Mouse (Mus musculus): ENCODE results near the gene Pak7. TPM values are rescaled to one million over a fixed set of nuclear protein-coding genes. Genes with fewer than 3 reads are reported as not detected.
"Not testable (repeated sequence)": the region's sequence is repeated elsewhere in the genome, so short reads cannot be mapped to it uniquely, and the experiment has no call there.

Pak7 gene
- polyA plus RNA-seq, 1 experiment from 2014 or later = 32.8 TPM

- H3K27ac ChIP-seq (ENCODE audit: low read depth, low read length) = no peak overlapping the region
- H3K36me3 ChIP-seq (ENCODE audit: control insufficient read depth, insufficient read depth, low read length) = no peaks in the 10 kb centered on the region
- H3K27me3 ChIP-seq (ENCODE audit: control insufficient read depth, insufficient read depth, low read length) = no peaks in the 10 kb centered on the region
- no peaks in the 10 kb centered on the region for H3K9me3 ChIP-seq (ENCODE audit: control insufficient read depth, low read length)
- H3K9ac ChIP-seq (replicated peaks; ENCODE audit: low read depth, low read length) = no peak overlapping the region
- no peak overlapping the region for H3K4me2 ChIP-seq (ENCODE audit: low read depth, low read length)
- WGBS = 69% methylated on average over 8 of the region's 8 CpGs
- H3K4me3 ChIP-seq (ENCODE audit: low read depth, low read length) = no peak overlapping the region
- no peaks in the 10 kb centered on the region for H3K4me1 ChIP-seq (ENCODE audit: control insufficient read depth, insufficient read depth, low read length)
- ATAC-seq (ENCODE audit: low read depth) = no peak
Measured at GRCm38 (mm10) chr2:136349671-136350275, 38.0 kb downstream of the Pak7 start.

GRCm38 (mm10) chr2:136344240-136344780 lies 43.5 kb downstream of the Pak7 start:
- not testable (repeated sequence) for H3K27me3 ChIP-seq (ENCODE audit: control insufficient read depth, insufficient read depth, low read length); ATAC-seq (ENCODE audit: low read depth); H3K36me3 ChIP-seq (ENCODE audit: control insufficient read depth, insufficient read depth, low read length); H3K9me3 ChIP-seq (ENCODE audit: control insufficient read depth, low read length); H3K4me3 ChIP-seq (ENCODE audit: low read depth, low read length); H3K27ac ChIP-seq (ENCODE audit: low read depth, low read length); H3K4me1 ChIP-seq (ENCODE audit: control insufficient read depth, insufficient read depth, low read length); H3K9ac ChIP-seq (replicated peaks; ENCODE audit: low read depth, low read length); H3K4me2 ChIP-seq (ENCODE audit: low read depth, low read length)
- 89% methylated on average over 4 of the region's 4 CpGs for WGBS

- Histone ChIP-seq H3K27me3 (ENCODE audit: control insufficient read depth, insufficient read depth, low read length) (no peaks in the 10 kb centered on the region), H3K27ac (ENCODE audit: low read depth, low read length) (no peak overlapping the region), H3K4me1 (ENCODE audit: control insufficient read depth, insufficient read depth, low read length) (no peaks in the 10 kb centered on the region), H3K9me3 (ENCODE audit: control insufficient read depth, low read length) (no peaks in the 10 kb centered on the region), H3K9ac (replicated peaks; ENCODE audit: low read depth, low read length) (no peak overlapping the region), H3K4me3 (ENCODE audit: low read depth, low read length) (no peak overlapping the region), H3K36me3 (ENCODE audit: control insufficient read depth, insufficient read depth, low read length) (no peaks in the 10 kb centered on the region), H3K4me2 (ENCODE audit: low read depth, low read length) (no peak overlapping the region)
- WGBS = 86% methylated on average over 1 of the region's 1 CpGs
- ATAC-seq (ENCODE audit: low read depth) = no peak
Measured at GRCm38 (mm10) chr2:136329974-136330373, 57.8 kb downstream of the Pak7 start.

- Histone ChIP-seq H3K9me3 (ENCODE audit: control insufficient read depth, low read length) (no peaks in the 10 kb centered on the region), H3K4me2 (ENCODE audit: low read depth, low read length) (no peak overlapping the region), H3K27ac (ENCODE audit: low read depth, low read length) (no peak overlapping the region), H3K9ac (replicated peaks; ENCODE audit: low read depth, low read length) (no peak overlapping the region), H3K4me1 (ENCODE audit: control insufficient read depth, insufficient read depth, low read length) (no peaks in the 10 kb centered on the region), H3K4me3 (ENCODE audit: low read depth, low read length) (no peak overlapping the region), H3K36me3 (ENCODE audit: control insufficient read depth, insufficient read depth, low read length) (no peaks in the 10 kb centered on the region), H3K27me3 (ENCODE audit: control insufficient read depth, insufficient read depth, low read length) (no peaks in the 10 kb centered on the region)
- ATAC-seq (ENCODE audit: low read depth) = no peak
- 70% methylated on average over 4 of the region's 4 CpGs for WGBS
Measured at GRCm38 (mm10) chr2:136325646-136326045, 62.1 kb downstream of the Pak7 start.

- Histone ChIP-seq H3K4me3 (ENCODE audit: low read depth, low read length) (no peak overlapping the region), H3K27ac (ENCODE audit: low read depth, low read length) (no peak overlapping the region), H3K36me3 (ENCODE audit: control insufficient read depth, insufficient read depth, low read length) (no peaks in the 10 kb centered on the region), H3K4me1 (ENCODE audit: control insufficient read depth, insufficient read depth, low read length) (no peaks in the 10 kb centered on the region), H3K9ac (replicated peaks; ENCODE audit: low read depth, low read length) (no peak overlapping the region), H3K9me3 (ENCODE audit: control insufficient read depth, low read length) (no peaks in the 10 kb centered on the region), H3K27me3 (ENCODE audit: control insufficient read depth, insufficient read depth, low read length) (no peaks in the 10 kb centered on the region), H3K4me2 (ENCODE audit: low read depth, low read length) (no peak overlapping the region)
- 34% methylated on average over 3 of the region's 3 CpGs for WGBS
- peak; percentile 76; the same call in 1 of the 2 replicates for ATAC-seq (ENCODE audit: low read depth)
Measured at GRCm38 (mm10) chr2:136309313-136309712, 78.5 kb downstream of the Pak7 start.

- H3K27ac ChIP-seq (ENCODE audit: low read depth, low read length) = 0 out of 2 replicates have a peak overlapping the region, but pooled peaks have one; percentile 28
Measured at GRCm38 (mm10) chr2:136308743-136309142, 79.0 kb downstream of the Pak7 start.

GRCm38 (mm10) chr2:136302201-136302600 lies 85.6 kb downstream of the Pak7 start:
- Histone ChIP-seq H3K9me3 (ENCODE audit: control insufficient read depth, low read length) (no peaks in the 10 kb centered on the region), H3K4me2 (ENCODE audit: low read depth, low read length) (no peak overlapping the region), H3K36me3 (ENCODE audit: control insufficient read depth, insufficient read depth, low read length) (no peaks in the 10 kb centered on the region), H3K27me3 (ENCODE audit: control insufficient read depth, insufficient read depth, low read length) (no peaks in the 10 kb centered on the region), H3K9ac (replicated peaks; ENCODE audit: low read depth, low read length) (no peak overlapping the region), H3K4me3 (ENCODE audit: low read depth, low read length) (no peak overlapping the region), H3K27ac (ENCODE audit: low read depth, low read length) (no peak overlapping the region), H3K4me1 (ENCODE audit: control insufficient read depth, insufficient read depth, low read length) (no peaks in the 10 kb centered on the region)
- 85% methylated on average over 2 of the region's 2 CpGs for WGBS
- no peak for ATAC-seq (ENCODE audit: low read depth)

More at GRCm38 (mm10) chr2:136308743-136309142, 79.0 kb downstream of the Pak7 start:
- no peaks in the 10 kb centered on the region for H3K4me1 ChIP-seq (ENCODE audit: control insufficient read depth, insufficient read depth, low read length)
- peak; percentile 62; the same call in 1 of the 2 replicates for ATAC-seq (ENCODE audit: low read depth)
- H3K9me3 ChIP-seq (ENCODE audit: control insufficient read depth, low read length) = no peaks in the 10 kb centered on the region
- no peaks in the 10 kb centered on the region for H3K36me3 ChIP-seq (ENCODE audit: control insufficient read depth, insufficient read depth, low read length)
- no peak overlapping the region for H3K4me2 ChIP-seq (ENCODE audit: low read depth, low read length)
- no peak overlapping the region for H3K9ac ChIP-seq (replicated peaks; ENCODE audit: low read depth, low read length)
- no peak overlapping the region for H3K4me3 ChIP-seq (ENCODE audit: low read depth, low read length)
- no peaks in the 10 kb centered on the region for H3K27me3 ChIP-seq (ENCODE audit: control insufficient read depth, insufficient read depth, low read length)
- WGBS = 66% methylated on average over 4 of the region's 4 CpGs

- no peaks in the 10 kb centered on the region for H3K4me1 ChIP-seq (ENCODE audit: control insufficient read depth, insufficient read depth, low read length)
- ATAC-seq (ENCODE audit: low read depth) = no peak
- H3K9me3 ChIP-seq (ENCODE audit: control insufficient read depth, low read length) = no peaks in the 10 kb centered on the region
- H3K4me2 ChIP-seq (ENCODE audit: low read depth, low read length) = no peak overlapping the region
- no peaks in the 10 kb centered on the region for H3K36me3 ChIP-seq (ENCODE audit: control insufficient read depth, insufficient read depth, low read length)
- H3K27ac ChIP-seq (ENCODE audit: low read depth, low read length) = no peak overlapping the region
- no peaks in the 10 kb centered on the region for H3K27me3 ChIP-seq (ENCODE audit: control insufficient read depth, insufficient read depth, low read length)
- H3K9ac ChIP-seq (replicated peaks; ENCODE audit: low read depth, low read length) = no peak overlapping the region
- H3K4me3 ChIP-seq (ENCODE audit: low read depth, low read length) = no peak overlapping the region
Measured at GRCm38 (mm10) chr2:136301406-136301805, 86.4 kb downstream of the Pak7 start.

- H3K27me3 ChIP-seq (ENCODE audit: control insufficient read depth, insufficient read depth, low read length) = no peaks in the 10 kb centered on the region
- no peak overlapping the region for H3K4me2 ChIP-seq (ENCODE audit: low read depth, low read length)
- H3K9me3 ChIP-seq (ENCODE audit: control insufficient read depth, low read length) = no peaks in the 10 kb centered on the region
- H3K4me1 ChIP-seq (ENCODE audit: control insufficient read depth, insufficient read depth, low read length) = no peaks in the 10 kb centered on the region
- H3K9ac ChIP-seq (replicated peaks; ENCODE audit: low read depth, low read length) = no peak overlapping the region
- 85% methylated on average over 1 of the region's 1 CpGs for WGBS
- no peak overlapping the region for H3K27ac ChIP-seq (ENCODE audit: low read depth, low read length)
- no peak for ATAC-seq (ENCODE audit: low read depth)
- H3K36me3 ChIP-seq (ENCODE audit: control insufficient read depth, insufficient read depth, low read length) = no peaks in the 10 kb centered on the region
- H3K4me3 ChIP-seq (ENCODE audit: low read depth, low read length) = no peak overlapping the region
Measured at GRCm38 (mm10) chr2:136297371-136297770, 90.4 kb downstream of the Pak7 start.
